Mouse (Mus musculus) thymus, postnatal 10 days (tissue): ENCODE results near the gene Thsd4.
"Not testable (repeated sequence)": the region's sequence is repeated elsewhere in the genome, so short reads cannot be mapped to it uniquely, and the experiment has no call there.

Source experiments
- DNase-seq, 2 experiments: peaks; one replicate each; pipeline ENCODE4 v3.0.0; 2021; ENCODE audit warnings: low spot score in 2 of 2

Thsd4 gene

GRCm38 (mm10) chr9:60308182-60308581 is 213.7 kb downstream of the Thsd4 start:
- no peak for DNase-seq

GRCm38 (mm10) chr9:60307469-60307868 is 214.4 kb downstream of the Thsd4 start:
- no peak for DNase-seq

GRCm38 (mm10) chr9:60306241-60306640 is 215.6 kb downstream of the Thsd4 start:
- DNase-seq: no peak

GRCm38 (mm10) chr9:60305204-60305840 is 216.5 kb downstream of the Thsd4 start:
- DNase-seq: no peak

GRCm38 (mm10) chr9:60296276-60296675 is 225.6 kb downstream of the Thsd4 start:
- no peak for DNase-seq

GRCm38 (mm10) chr9:60295199-60295598 is 226.6 kb downstream of the Thsd4 start:
- DNase-seq: no peak

- DNase-seq: no peak
Observed at GRCm38 (mm10) chr9:60293129-60293528, 228.7 kb downstream of the Thsd4 start.

- DNase-seq: no peak
Observed at GRCm38 (mm10) chr9:60290780-60291179, 231.1 kb downstream of the Thsd4 start.

- DNase-seq: no peak
Observed at GRCm38 (mm10) chr9:60288789-60289188, 233.1 kb downstream of the Thsd4 start.

GRCm38 (mm10) chr9:60286390-60286789 is 235.5 kb downstream of the Thsd4 start:
- no peak for DNase-seq

GRCm38 (mm10) chr9:60285047-60285462 is 236.8 kb downstream of the Thsd4 start:
- DNase-seq: no peak

- DNase-seq: no peak
Observed at GRCm38 (mm10) chr9:60284318-60284717, 237.5 kb downstream of the Thsd4 start.

GRCm38 (mm10) chr9:60283546-60283945 is 238.3 kb downstream of the Thsd4 start:
- no peak for DNase-seq

- DNase-seq: no peak
Observed at GRCm38 (mm10) chr9:60281281-60281680, 240.6 kb downstream of the Thsd4 start.

GRCm38 (mm10) chr9:60280786-60281185 is 241.1 kb downstream of the Thsd4 start:
- no peak for DNase-seq

GRCm38 (mm10) chr9:60279556-60279955 is 242.3 kb downstream of the Thsd4 start:
- no peak for DNase-seq

- no peak for DNase-seq
Observed at GRCm38 (mm10) chr9:60276351-60276750, 245.5 kb downstream of the Thsd4 start.

- DNase-seq: no peak
Observed at GRCm38 (mm10) chr9:60275410-60276159, 246.3 kb downstream of the Thsd4 start.

GRCm38 (mm10) chr9:60274503-60274902 is 247.3 kb downstream of the Thsd4 start:
- DNase-seq: no peak

GRCm38 (mm10) chr9:60272345-60272744 is 249.5 kb downstream of the Thsd4 start:
- not testable (repeated sequence) for DNase-seq

GRCm38 (mm10) chr9:60271940-60272339 is 249.9 kb downstream of the Thsd4 start:
- no peak for DNase-seq

GRCm38 (mm10) chr9:60269807-60270206 is 252.0 kb downstream of the Thsd4 start:
- no peak for DNase-seq

GRCm38 (mm10) chr9:60267273-60267626 is 254.6 kb downstream of the Thsd4 start:
- DNase-seq: no peak
